In the genomic region with DNA sequence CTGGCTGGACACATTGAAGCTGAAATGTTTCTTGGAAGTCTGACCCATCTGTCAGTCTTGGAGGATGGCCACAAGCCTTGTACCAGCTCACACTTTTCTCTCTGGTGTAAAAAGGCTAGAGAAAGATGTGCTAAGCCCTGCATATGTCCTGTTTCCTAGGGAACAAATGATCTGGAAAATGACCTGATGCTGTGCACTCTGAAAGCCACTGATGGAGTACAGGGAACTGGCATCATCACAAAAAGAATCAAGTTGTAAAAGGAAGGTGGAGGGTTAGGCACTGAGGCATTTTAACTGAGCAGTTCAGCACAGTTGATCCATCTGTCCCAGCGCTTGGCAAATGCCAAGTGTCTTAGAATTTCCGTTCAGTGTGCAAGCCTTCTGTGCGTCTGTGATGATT, we compare ENCODE assay signal across 15 mouse cellular contexts.
DNase-seq lines count a peak whose midpoint lies in the region; ATAC-seq and TF ChIP-seq lines count a peak whose summit lies in the region.
"Had no signal": no experiment of that assay in that cellular context is flagged by ENCODE, and none has a peak within 500 bp of the region (broad histone marks: within the 10 kb centered on the region; RNA-seq: fewer than 3 reads in every experiment).

No protein-coding gene starts in this region.

- no peaks in the 10 kb centered on the region for H3K27me3 ChIP-seq in forebrain, embryonic 16.5 days (replicated peaks; ENCODE audit: control insufficient read depth, insufficient read depth, low read length)
- no peaks in the 10 kb centered on the region for H3K27me3 ChIP-seq in forebrain, embryonic 12.5 days
- H3K27me3 ChIP-seq: kidney, embryonic 15.5 days had no signal

- H3K9ac ChIP-seq in forebrain, embryonic 16.5 days (replicated peaks; ENCODE audit: low read depth, low read length) = no peak overlapping the region
- H3K9ac ChIP-seq in forebrain, embryonic 12.5 days = no peak overlapping the region
- H3K9ac ChIP-seq: kidney, embryonic 15.5 days; liver, postnatal 0 days had no signal

- 57% methylated on average over 3 of the region's 3 CpGs for WGBS in forebrain, embryonic 16.5 days
- WGBS in forebrain, embryonic 12.5 days = 94% methylated on average over 3 of the region's 3 CpGs

- ATAC-seq in forebrain, embryonic 16.5 days = peak; percentile 62
- no peak for ATAC-seq in forebrain, embryonic 12.5 days (ENCODE audit: low FRiP score)
- ATAC-seq: liver, postnatal 0 days had no signal

- no peak for TF ChIP-seq POLR2A in brain, embryonic 14.5 days (IDR thresholded peaks at IDR 0.05; ENCODE audit: borderline replicate concordance, extremely low read depth, insufficient read depth, insufficient read length, poor library complexity, severe bottlenecking)

- DNase-seq in layer of hippocampus, adult 18-20 months (ENCODE audit: low spot score in 2 of 2) = peak; percentile 13 to 14
- no peak for DNase-seq in layer of hippocampus, postnatal 25 days (ENCODE audit: extremely low spot score in 1 of 2, low spot score in 1 of 2)
- DNase-seq in brain, embryonic 14.5 days (ENCODE audit: low read depth) = peak; percentile 47
- DNase-seq in cerebellum, adult 9-11 months = peak; percentile 71
- DNase-seq in gastrocnemius, adult 2 months = no peak
- no peak for DNase-seq in spleen, adult 12 weeks (ENCODE audit: low spot score)
- DNase-seq: adrenal gland, postnatal 14 days; heart, adult 2 months; liver, postnatal 0 days; lung, postnatal 36 days; thymus, postnatal 4 days had no signal

- TF ChIP-seq CTCF in brain, embryonic 14.5 days (IDR thresholded peaks at IDR 0.05; ENCODE audit: borderline replicate concordance, extremely low read depth, insufficient read depth, insufficient read length) = no peak
- TF ChIP-seq CTCF in gastrocnemius, adult 2 months (IDR thresholded peaks at IDR 0.05) = no peak

- no peak overlapping the region for H3K4me2 ChIP-seq in forebrain, embryonic 16.5 days (ENCODE audit: low read length)
- no peak overlapping the region for H3K4me2 ChIP-seq in forebrain, embryonic 12.5 days
- H3K4me2 ChIP-seq: kidney, embryonic 15.5 days had no signal

- H3K4me1 ChIP-seq in forebrain, embryonic 16.5 days (replicated peaks; ENCODE audit: control insufficient read depth, insufficient read depth, low read length) = no peaks in the 10 kb centered on the region
- H3K4me1 ChIP-seq in forebrain, embryonic 12.5 days = no peaks in the 10 kb centered on the region
- H3K4me1 ChIP-seq: kidney, embryonic 15.5 days; midbrain, embryonic 10.5 days had no signal

- H3K9me3 ChIP-seq in forebrain, embryonic 16.5 days (ENCODE audit: control insufficient read depth, low read length) = no peaks in the 10 kb centered on the region
- no peaks in the 10 kb centered on the region for H3K9me3 ChIP-seq in forebrain, embryonic 12.5 days
- H3K9me3 ChIP-seq: kidney, embryonic 15.5 days; midbrain, embryonic 10.5 days had no signal

- H3K36me3 ChIP-seq in forebrain, embryonic 16.5 days (ENCODE audit: control insufficient read depth, insufficient read depth) = no peaks in the 10 kb centered on the region
- no peaks in the 10 kb centered on the region for H3K36me3 ChIP-seq in forebrain, embryonic 12.5 days (replicated peaks)
- H3K36me3 ChIP-seq: kidney, embryonic 15.5 days; midbrain, embryonic 10.5 days had no signal

- H3K4me3 ChIP-seq in forebrain, embryonic 16.5 days (replicated peaks; ENCODE audit: low read length) = no peak overlapping the region
- H3K4me3 ChIP-seq in forebrain, embryonic 12.5 days (replicated peaks) = no peak overlapping the region
- H3K4me3 ChIP-seq in gastrocnemius, adult 2 months = no peak overlapping the region
- H3K4me3 ChIP-seq: heart, adult 2 months; kidney, embryonic 15.5 days; midbrain, embryonic 10.5 days had no signal

- H3K27ac ChIP-seq in forebrain, embryonic 16.5 days (ENCODE audit: low read length) = no peak overlapping the region
- H3K27ac ChIP-seq in forebrain, embryonic 12.5 days = no peak overlapping the region
- no peak overlapping the region for H3K27ac ChIP-seq in gastrocnemius, adult 2 months
- H3K27ac ChIP-seq: heart, adult 2 months; kidney, embryonic 15.5 days; midbrain, embryonic 10.5 days had no signal

- intact Hi-C loops in gastrocnemius, adult 2 months (cut with DNase I) = no loop called here

Comparison
In these comparisons a context has a peak if more than half of its experiments do, and no peak if none do; other contexts are left out.
1. DNase-seq: peak in layer of hippocampus, adult 18-20 months (2 of 2), brain, embryonic 14.5 days (single experiment) and cerebellum, adult 9-11 months (single experiment); none in layer of hippocampus, postnatal 25 days (0 of 2), gastrocnemius, adult 2 months (single experiment) and spleen, adult 12 weeks (single experiment).